Mouse (Mus musculus) forelimb bud, embryonic 11.5 days (tissue): ENCODE data around the gene Gm20835.
"Not testable (repeated sequence)": the region's sequence is repeated elsewhere in the genome, so short reads cannot be mapped to it uniquely, and the experiment has no call there.

ENCODE experiments used
- DNase-seq: peaks from one replicate; pipeline ENCODE4 v3.0.0-alpha.2; 2012; ENCODE audit warnings: low read depth, low spot score

Gene Gm20835

DNA sequence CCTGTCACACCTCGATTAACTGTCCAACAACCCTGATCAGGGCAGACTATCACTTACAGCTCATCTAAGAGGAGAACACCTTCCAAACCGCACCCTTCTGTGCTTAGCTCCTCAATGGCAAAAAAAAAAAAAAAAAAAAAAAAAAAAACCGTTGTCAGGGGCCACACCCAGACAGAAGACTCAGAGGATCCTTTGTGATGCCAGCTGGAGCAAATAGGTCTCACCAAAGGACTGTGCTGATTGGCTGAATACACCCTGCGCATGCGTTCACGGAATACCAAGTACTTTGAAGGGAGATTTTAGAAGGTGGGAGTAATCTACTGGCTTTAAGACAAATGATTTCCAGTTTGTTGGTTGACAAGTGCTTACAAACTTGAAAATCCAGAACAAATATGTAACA is at the start of gene Gm20835:
TSS of gene Gm20835 (minus strand) at position 101 of the 400 bp plus-strand sequence.
- DNase-seq: not testable (repeated sequence)
